ENCODE assay signal across 30 mouse cellular contexts in the genomic region with DNA sequence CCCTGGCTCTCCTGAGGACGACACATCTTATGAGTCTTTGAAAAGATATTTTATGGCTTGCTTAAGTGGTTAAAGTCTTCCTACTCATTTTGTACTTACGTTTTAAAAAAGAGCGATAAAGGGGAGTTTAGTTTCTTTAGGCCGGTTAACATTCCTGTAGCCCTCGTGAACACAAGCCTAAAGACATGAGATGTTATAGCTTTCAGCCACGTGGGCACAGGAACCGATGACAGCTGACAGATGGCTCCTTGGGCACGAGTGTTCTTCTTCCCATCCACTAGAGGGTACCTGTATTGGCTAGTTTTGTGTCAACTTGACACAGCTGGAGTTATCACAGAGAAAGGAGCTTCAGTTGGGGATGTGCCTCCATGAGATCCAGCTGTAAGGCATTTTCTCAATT.
"Had no signal": no experiment of that assay in that cellular context is flagged by ENCODE, and none has a peak within 500 bp of the region (broad histone marks: within the 10 kb centered on the region; RNA-seq: fewer than 3 reads in every experiment).

No protein-coding gene starts in this region.

- H3K27me3 ChIP-seq: heart, embryonic 12.5 days; heart, embryonic 13.5 days; heart, embryonic 15.5 days; hindbrain, embryonic 12.5 days; hindbrain, embryonic 13.5 days; hindbrain, embryonic 15.5 days; intestine, embryonic 15.5 days; kidney, embryonic 15.5 days had no signal

- H3K36me3 ChIP-seq: heart, embryonic 10.5 days; heart, embryonic 12.5 days; heart, embryonic 13.5 days; heart, embryonic 15.5 days; hindbrain, embryonic 10.5 days; hindbrain, embryonic 12.5 days; hindbrain, embryonic 13.5 days; hindbrain, embryonic 15.5 days; intestine, embryonic 15.5 days; kidney, embryonic 15.5 days had no signal

- H3K4me3 ChIP-seq: heart, embryonic 10.5 days; heart, embryonic 12.5 days; heart, embryonic 13.5 days; heart, embryonic 15.5 days; hindbrain, embryonic 10.5 days; hindbrain, embryonic 12.5 days; hindbrain, embryonic 13.5 days; hindbrain, embryonic 15.5 days; intestine, embryonic 15.5 days; kidney, embryonic 15.5 days; layer of hippocampus, adult 2 months had no signal

- H3K9me3 ChIP-seq: heart, embryonic 10.5 days; heart, embryonic 13.5 days; heart, embryonic 15.5 days; hindbrain, embryonic 10.5 days; hindbrain, embryonic 12.5 days; hindbrain, embryonic 15.5 days; intestine, embryonic 15.5 days; kidney, embryonic 15.5 days had no signal

- H3K4me1 ChIP-seq: heart, embryonic 10.5 days; heart, embryonic 12.5 days; heart, embryonic 13.5 days; heart, embryonic 15.5 days; hindbrain, embryonic 10.5 days; hindbrain, embryonic 12.5 days; hindbrain, embryonic 13.5 days; hindbrain, embryonic 15.5 days; intestine, embryonic 15.5 days; kidney, embryonic 15.5 days had no signal

- H3K9ac ChIP-seq: heart, embryonic 12.5 days; heart, embryonic 13.5 days; heart, embryonic 15.5 days; hindbrain, embryonic 12.5 days; hindbrain, embryonic 13.5 days; hindbrain, embryonic 14.5 days; hindbrain, embryonic 15.5 days; intestine, embryonic 15.5 days; kidney, embryonic 15.5 days had no signal

- H3K27ac ChIP-seq: heart, embryonic 10.5 days; heart, embryonic 13.5 days; heart, embryonic 15.5 days; hindbrain, embryonic 10.5 days; hindbrain, embryonic 12.5 days; hindbrain, embryonic 13.5 days; hindbrain, embryonic 14.5 days; hindbrain, embryonic 15.5 days; hindbrain, postnatal 0 days; intestine, embryonic 15.5 days; kidney, embryonic 15.5 days; kidney, postnatal 0 days; layer of hippocampus, adult 2 months had no signal

- DNase-seq: heart, postnatal 10 days; heart, postnatal 14 days; heart, postnatal 36 days; heart, postnatal 4 days; kidney, adult 11 months; kidney, adult 18-20 months; kidney, adult 2 months; kidney, adult 8-10 months; kidney, adult 9 months; kidney, postnatal 10 days; kidney, postnatal 14 days; kidney, postnatal 25 days; kidney, postnatal 36 days; kidney, postnatal 4 days; layer of hippocampus, adult 9-11 months; layer of hippocampus, postnatal 36 days had no signal
